Mouse (Mus musculus): ENCODE measurements around the gene Tmod4.
"Not testable (repeated sequence)": the region's sequence is repeated elsewhere in the genome, so short reads cannot be mapped to it uniquely, and the experiment has no call there.

GRCm38 (mm10) chr3:95132389-95132788 lies 8.1 kb downstream of the Tmod4 start:
- TF ChIP-seq CEBPB (IDR thresholded peaks at IDR 0.05; ENCODE audit: insufficient read depth, poor library complexity, severe bottlenecking); POLR2A (IDR thresholded peaks at IDR 0.05; ENCODE audit: insufficient read length, low read depth); E2F4 (IDR thresholded peaks at IDR 0.05; ENCODE audit: insufficient read depth); POLR2AphosphoS2 (IDR thresholded peaks at IDR 0.05; ENCODE audit: insufficient read length, low read depth): not testable (repeated sequence)

Measured in myocyte (in vitro differentiated cells).